Mouse (Mus musculus) spleen, adult 2 months (tissue): ENCODE measurements around the gene Map4k4.

Experiments used
- CTCF ChIP-seq: fragments of 200-500 bp; IDR thresholded peaks from 2 replicates; pipeline ENCODE4 v1.5.1; 2011; ENCODE audit warnings: mild to moderate bottlenecking, inconsistent platforms; ENCODE audit not compliant: insufficient read depth, insufficient read length, insufficient replicate concordance; ENCODE audit errors: extremely low read depth
- POLR2A ChIP-seq: fragments of 200-500 bp; IDR thresholded peaks from 2 replicates; pipeline ENCODE4 v1.6.1; 2011; ENCODE audit warnings: low read depth, low read length, inconsistent platforms

- TF ChIP-seq CTCF, result no peak
- no peak for TF ChIP-seq POLR2A
Observed at GRCm38 (mm10) chr1:39898686-39899085, 2.0 kb upstream of the Map4k4 start.
